Mouse (Mus musculus) heart, adult 2 months (tissue): Measurements from ENCODE around the gene Atoh7.

ENCODE experiments used
- CTCF ChIP-seq: fragments of 200-600 bp; IDR thresholded peaks from 2 replicates; pipeline ENCODE4 v1.8.1; 2022; ENCODE audit warnings: antibody characterized with exemption, mild to moderate bottlenecking, moderate library complexity
- POLR2A ChIP-seq: fragments of 200-500 bp; IDR thresholded peaks from 2 replicates; pipeline ENCODE4 v1.6.1; 2011; ENCODE audit warnings: mild to moderate bottlenecking, low read depth, low read length, control low read depth; ENCODE audit not compliant: insufficient read depth

DNA sequence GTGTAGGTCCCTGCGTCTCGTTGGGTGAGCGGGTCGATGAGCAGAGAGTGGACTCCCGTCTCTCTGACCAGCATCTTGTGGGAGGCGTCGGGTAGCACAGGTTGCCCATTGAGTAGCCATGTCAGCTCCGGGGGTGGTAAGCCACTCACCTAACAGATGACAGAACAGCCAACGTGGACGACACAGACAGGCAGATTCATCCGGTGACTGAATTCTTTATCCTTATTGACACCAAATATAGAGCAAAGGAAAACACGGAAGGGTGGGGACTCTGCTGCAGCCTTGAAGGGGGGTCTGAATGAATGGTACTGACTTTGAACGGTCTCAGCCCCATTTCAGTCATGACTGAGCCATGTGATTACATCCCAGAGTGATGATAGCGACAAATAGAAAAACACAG is 22.5 kb downstream of the Atoh7 start:
- no peak for TF ChIP-seq POLR2A
- TF ChIP-seq CTCF, result no peak
